Mouse (Mus musculus) embryonic facial prominence, embryonic 15.5 days (tissue): ENCODE results near the gene Dcx. TPM values are rescaled to one million over a fixed set of nuclear protein-coding genes. Genes with fewer than 3 reads are reported as not detected.

Source experiments
- ATAC-seq: fragments of 200-750 bp; cut with Nextera tagmentation; 2 replicates; pipeline ENCODE4 v1.8.0; 2017; ENCODE audit warnings: low read depth, moderate TSS enrichment; ENCODE audit not compliant: insufficient number of reproducible peaks, low FRiP score, low TSS enrichment
- H3K27ac ChIP-seq: fragments of 300-500 bp; sonication (generic); replicated peaks from 2 replicates; pipeline ENCODE4 v1.5.1; 2015; ENCODE audit warnings: mild to moderate bottlenecking, inconsistent platforms
- H3K27me3 ChIP-seq: fragments of 300-500 bp; sonication (generic); 2 replicates; pipeline ENCODE4 v1.6.1; 2015; ENCODE audit warnings: inconsistent platforms
- H3K36me3 ChIP-seq: fragments of 300-500 bp; sonication (generic); 2 replicates; pipeline ENCODE4 v1.6.1; 2015; ENCODE audit warnings: mild to moderate bottlenecking, inconsistent platforms
- H3K4me1 ChIP-seq: fragments of 300-500 bp; sonication (generic); 2 replicates; pipeline ENCODE4 v1.6.1; 2015; ENCODE audit warnings: inconsistent platforms
- H3K4me2 ChIP-seq: fragments of 300-500 bp; sonication (generic); replicated peaks from 2 replicates; pipeline ENCODE4 v1.6.1; 2015; ENCODE audit warnings: mild to moderate bottlenecking, inconsistent platforms
- H3K4me3 ChIP-seq: fragments of 300-500 bp; sonication (generic); replicated peaks from 2 replicates; pipeline ENCODE4 v1.5.1; 2015; ENCODE audit warnings: mild to moderate bottlenecking, inconsistent platforms
- H3K9ac ChIP-seq: fragments of 300-500 bp; sonication (generic); 2 replicates; pipeline ENCODE4 v1.6.1; 2015; ENCODE audit warnings: inconsistent platforms
- H3K9me3 ChIP-seq: fragments of 300-500 bp; sonication (generic); replicated peaks from 2 replicates; pipeline ENCODE4 v1.6.1; 2016; ENCODE audit warnings: inconsistent platforms
- WGBS: fragments of 180-500 bp; shearing (Covaris S2); methylation state at CpG from one replicate; pipeline ENCODE4 v1.1.7; 2015; 5-methylcytosine and 5-hydroxymethylcytosine counted together
- microRNA-seq: library from miRNA; unstranded; fragments of <30 nt; microRNA quantifications from one replicate; pipeline ENCODE4, GENCODE M21; 2016; ENCODE audit warnings: borderline number of aligned reads
- polyA plus RNA-seq: library from polyadenylated mRNA; unstranded; fragments of >200 nt; fragmentation: Nextera tagmentation; extraction: Ambion mirVana; gene quantifications from 2 replicates; pipeline ENCODE4 v1.2.1, GENCODE M21; 2015

The Dcx gene
- polyA plus RNA-seq, 1 experiment from 2014 or later = 12.2 TPM

GRCm38 (mm10) chrX:143826521-143826920 lies 106.6 kb downstream of the Dcx start:
- Histone ChIP-seq H3K9me3 (no peaks in the 10 kb centered on the region), H3K9ac (0 out of 2 replicates have a peak overlapping the region, but pooled peaks have one; percentile 12), H3K4me3 (peak overlapping the region; percentile 43), H3K4me1 (no peaks in the 10 kb centered on the region), H3K4me2 (peak overlapping the region; percentile 40), H3K27ac (peak overlapping the region; percentile 65), H3K36me3 (no peaks in the 10 kb centered on the region), H3K27me3 (no peaks in the 10 kb centered on the region)
- ATAC-seq = no peak
- 25% methylated on average over 4 of the region's 4 CpGs for WGBS

- no peak overlapping the region for H3K4me2 ChIP-seq
- H3K36me3 ChIP-seq = no peaks in the 10 kb centered on the region
- H3K4me3 ChIP-seq = no peak overlapping the region
- ATAC-seq = no peak
- WGBS = 92% methylated on average over 2 of the region's 2 CpGs
- no peak overlapping the region for H3K9ac ChIP-seq
- H3K9me3 ChIP-seq = no peaks in the 10 kb centered on the region
- H3K27ac ChIP-seq = no peak overlapping the region
- no peaks in the 10 kb centered on the region for H3K27me3 ChIP-seq
- H3K4me1 ChIP-seq = no peaks in the 10 kb centered on the region
Measured at GRCm38 (mm10) chrX:143818961-143819360, 114.2 kb downstream of the Dcx start.

- Histone ChIP-seq H3K4me2 (no peak overlapping the region), H3K4me1 (no peaks in the 10 kb centered on the region), H3K36me3 (no peaks in the 10 kb centered on the region), H3K9me3 (no peaks in the 10 kb centered on the region), H3K27ac (no peak overlapping the region), H3K4me3 (no peak overlapping the region), H3K9ac (no peak overlapping the region), H3K27me3 (no peaks in the 10 kb centered on the region)
- no peak for ATAC-seq
- WGBS = 75% methylated on average over 1 of the region's 1 CpGs
Measured at GRCm38 (mm10) chrX:143815948-143816347, 117.2 kb downstream of the Dcx start.

Small RNA genes lying within 50 kb of the gene (microRNA-seq; reads per million reads assigned to microRNA genes)
- not detected for gene Gm47298

Other genes with a start within 250 kb of the Dcx start
- gene Capn6, start 105.9 kb downstream of the Dcx start, polyA plus RNA-seq = 258 and 285 TPM in 2 replicates
- gene A730046J19Rik, start 220.4 kb upstream of the Dcx start, polyA plus RNA-seq = 0.59 and 0.91 TPM in 2 replicates